Mouse (Mus musculus) heart, embryonic 16.5 days (tissue): ENCODE data around the gene Capn10. TPM values are rescaled to one million over a fixed set of nuclear protein-coding genes. Genes with fewer than 3 reads are reported as not detected.

Source experiments
- ATAC-seq: fragments of 200-750 bp; cut with Nextera tagmentation; replicated peaks from 2 replicates; pipeline ENCODE4 v1.8.0; 2017; ENCODE audit warnings: moderate number of reproducible peaks; ENCODE audit not compliant: insufficient read depth, low FRiP score; ENCODE audit errors: extremely low read depth
- H3K27ac ChIP-seq: fragments of 300-500 bp; sonication (generic); 2 replicates; pipeline ENCODE4 v1.5.1; 2014; ENCODE audit warnings: mild to moderate bottlenecking, low read length, control low read depth, moderate library complexity
- H3K27me3 ChIP-seq: fragments of 300-500 bp; sonication (generic); 2 replicates; pipeline ENCODE4 v1.6.1; 2014; ENCODE audit warnings: low read length, mixed read lengths; ENCODE audit not compliant: control insufficient read depth, insufficient read depth
- H3K36me3 ChIP-seq: fragments of 300-500 bp; sonication (generic); 2 replicates; pipeline ENCODE4 v1.6.1; 2014; ENCODE audit not compliant: control insufficient read depth, insufficient read depth
- H3K4me1 ChIP-seq: fragments of 300-500 bp; sonication (generic); 2 replicates; pipeline ENCODE4 v1.6.1; 2014; ENCODE audit warnings: low read length, mixed read lengths; ENCODE audit not compliant: control insufficient read depth, insufficient read depth
- H3K4me2 ChIP-seq: fragments of 300-500 bp; sonication (generic); 2 replicates; pipeline ENCODE4 v1.6.1; 2014; ENCODE audit warnings: low read depth, mild to moderate bottlenecking, control low read depth, low read length
- H3K4me3 ChIP-seq: fragments of 300-500 bp; sonication (generic); 2 replicates; pipeline ENCODE4 v1.5.1; 2014; ENCODE audit warnings: mild to moderate bottlenecking, control low read depth, low read length
- H3K9ac ChIP-seq: fragments of 300-500 bp; sonication (generic); 2 replicates; pipeline ENCODE4 v1.6.1; 2014; ENCODE audit warnings: low read length, control low read depth
- H3K9me3 ChIP-seq: fragments of 300-500 bp; sonication (generic); replicated peaks from 2 replicates; pipeline ENCODE4 v1.6.1; 2016; ENCODE audit warnings: low read length; ENCODE audit not compliant: control insufficient read depth
- WGBS: fragments of 180-500 bp; shearing (Covaris S2); extraction: QIAGEN DNeasy Blood & Tissue Kit; methylation state at CpG from one replicate; pipeline ENCODE4 v1.1.7; 2014; 5-methylcytosine and 5-hydroxymethylcytosine counted together
- polyA plus RNA-seq: library from polyadenylated mRNA; unstranded; fragments of >200 nt; fragmentation: Nextera tagmentation; extraction: Ambion mirVana; gene quantifications from 2 replicates; pipeline ENCODE4 v1.2.1, GENCODE M21; 2015

Capn10 gene
- 26.9 and 27.1 TPM in 2 replicates for polyA plus RNA-seq

DNA sequence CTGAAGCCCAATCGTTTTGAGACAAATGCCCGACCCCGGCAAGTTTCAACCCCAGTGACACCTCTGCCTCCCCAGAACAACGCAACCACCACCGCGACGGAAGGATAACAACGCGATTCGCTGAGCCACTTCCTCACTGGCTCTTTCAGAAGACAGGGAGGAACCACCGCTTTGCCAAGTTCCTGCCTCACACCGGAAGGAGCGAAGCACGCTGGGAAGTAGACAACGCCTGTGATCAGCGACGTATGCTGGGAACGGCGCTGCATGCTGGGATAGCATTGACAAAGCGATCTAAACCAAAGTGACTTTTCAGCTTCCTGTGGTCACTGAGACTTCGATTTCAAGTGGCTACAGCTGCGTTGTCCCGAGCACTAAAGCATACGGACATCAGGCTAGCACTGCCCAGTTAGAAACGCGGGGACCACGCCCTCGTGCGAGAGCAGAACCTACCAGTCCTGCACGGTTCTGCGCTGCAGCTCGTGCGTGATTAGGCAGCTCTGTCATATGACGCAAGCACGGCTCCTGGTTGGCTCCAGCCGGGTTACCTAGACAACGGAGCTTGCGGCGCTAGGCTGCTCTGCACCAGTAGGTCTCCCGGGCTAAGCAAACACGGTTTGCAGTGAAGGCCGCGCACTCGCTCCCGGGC lies at the start of gene Capn10:
Capn10 (plus strand) TSS at position 195 of the 646 bp plus-strand sequence.
- WGBS, result under 1% methylated on average over 45 of the region's 45 CpGs

GRCm38 (mm10) chr1:92888901-92889655 lies 45.1 kb upstream of the Capn10 start:
- no peak overlapping the region for H3K9ac ChIP-seq
- ATAC-seq, result no peak
- H3K9me3 ChIP-seq, result no peaks in the 10 kb centered on the region
- no peak overlapping the region for H3K27ac ChIP-seq
- H3K4me3 ChIP-seq, result no peak overlapping the region
- H3K36me3 ChIP-seq, result no peaks in the 10 kb centered on the region
- WGBS, result 63% methylated on average over 7 of the region's 7 CpGs
- no peaks in the 10 kb centered on the region for H3K4me1 ChIP-seq
- H3K4me2 ChIP-seq, result no peak overlapping the region
- no peaks in the 10 kb centered on the region for H3K27me3 ChIP-seq

More for the DNA sequence above, at the start of gene Capn10:
- H3K4me1 ChIP-seq, result peaks cover 21% of the 10 kb centered on the region
- peaks cover 13% of the 10 kb centered on the region for H3K36me3 ChIP-seq
- peak within 1 kb of the TSS; percentile 99 for H3K27ac ChIP-seq
- ATAC-seq, result peak; percentile 99
- peak within 1 kb of the TSS; percentile 93 for H3K4me3 ChIP-seq
- H3K9ac ChIP-seq, result peak within 1 kb of the TSS; percentile 86
- peak within 1 kb of the TSS; percentile 94 for H3K4me2 ChIP-seq
- H3K27me3 ChIP-seq, result no peaks in the 10 kb centered on the region
- H3K9me3 ChIP-seq, result peaks cover 7% of the 10 kb centered on the region; the same call in 1 of the 2 replicates

- Histone ChIP-seq H3K27ac (no peak overlapping the region), H3K9me3 (no peaks in the 10 kb centered on the region), H3K4me1 (no peaks in the 10 kb centered on the region), H3K27me3 (no peaks in the 10 kb centered on the region; the same call in 1 of the 2 replicates), H3K4me3 (no peak overlapping the region), H3K4me2 (no peak overlapping the region), H3K9ac (no peak overlapping the region), H3K36me3 (no peaks in the 10 kb centered on the region)
- WGBS, result 59% methylated on average over 3 of the region's 3 CpGs
- no peak for ATAC-seq
Measured at GRCm38 (mm10) chr1:92892791-92893190, 41.4 kb upstream of the Capn10 start.

GRCm38 (mm10) chr1:92893896-92894295 lies 40.3 kb upstream of the Capn10 start:
- Histone ChIP-seq H3K4me2 (no peak overlapping the region), H3K4me1 (no peaks in the 10 kb centered on the region), H3K27ac (no peak overlapping the region), H3K9ac (no peak overlapping the region), H3K36me3 (no peaks in the 10 kb centered on the region), H3K9me3 (no peaks in the 10 kb centered on the region), H3K27me3 (no peaks in the 10 kb centered on the region; the same call in 1 of the 2 replicates), H3K4me3 (no peak overlapping the region)
- 61% methylated on average over 3 of the region's 3 CpGs for WGBS
- ATAC-seq, result no peak

- peak; percentile 63 for ATAC-seq
- no peaks in the 10 kb centered on the region for H3K36me3 ChIP-seq
- H3K4me3 ChIP-seq, result no peak overlapping the region
- H3K4me2 ChIP-seq, result no peak overlapping the region
- H3K9ac ChIP-seq, result no peak overlapping the region
- no peak overlapping the region for H3K27ac ChIP-seq
- 15% methylated on average over 3 of the region's 3 CpGs for WGBS
- no peaks in the 10 kb centered on the region for H3K9me3 ChIP-seq
- H3K4me1 ChIP-seq, result no peaks in the 10 kb centered on the region
- H3K27me3 ChIP-seq, result peaks cover 4% of the 10 kb centered on the region
Measured at GRCm38 (mm10) chr1:92895089-92895488, 39.1 kb upstream of the Capn10 start.

DNA sequence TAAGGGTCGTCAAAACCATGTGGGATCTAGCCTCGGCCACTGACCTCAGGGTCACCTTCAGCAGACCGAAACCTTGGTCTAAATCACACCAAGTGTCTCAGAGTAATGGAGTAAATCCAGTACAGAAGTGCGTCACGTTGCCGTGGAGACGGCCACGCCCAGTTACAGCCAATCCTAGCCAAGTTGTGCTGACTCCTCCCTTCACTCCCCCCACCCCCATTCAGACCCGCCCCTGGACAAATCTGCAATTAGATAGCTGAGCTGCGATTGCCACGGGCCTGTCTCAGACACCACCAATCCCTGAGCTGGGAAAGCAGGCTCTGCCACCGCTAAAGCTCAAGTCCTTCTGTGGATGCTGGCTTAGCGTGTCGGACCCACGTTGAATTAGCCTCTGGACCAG lies 31.4 kb upstream of the Capn10 start, which contains the start of gene Ankmy1:
Ankmy1 (minus strand) TSS at position 121 of the 400 bp plus-strand sequence.
- Histone ChIP-seq H3K4me1 (peaks cover 7% of the 10 kb centered on the region), H3K4me3 (peak within 1 kb of the TSS; percentile 9; the same call in 1 of the 2 replicates), H3K4me2 (peak within 1 kb of the TSS; percentile 55), H3K27ac (no peak within 1 kb of the TSS), H3K9ac (no peak within 1 kb of the TSS), H3K9me3 (no peaks in the 10 kb centered on the region), H3K36me3 (no peaks in the 10 kb centered on the region), H3K27me3 (peaks cover 6% of the 10 kb centered on the region)
- 4% methylated on average over 15 of the region's 15 CpGs for WGBS
- no peak for ATAC-seq

DNA sequence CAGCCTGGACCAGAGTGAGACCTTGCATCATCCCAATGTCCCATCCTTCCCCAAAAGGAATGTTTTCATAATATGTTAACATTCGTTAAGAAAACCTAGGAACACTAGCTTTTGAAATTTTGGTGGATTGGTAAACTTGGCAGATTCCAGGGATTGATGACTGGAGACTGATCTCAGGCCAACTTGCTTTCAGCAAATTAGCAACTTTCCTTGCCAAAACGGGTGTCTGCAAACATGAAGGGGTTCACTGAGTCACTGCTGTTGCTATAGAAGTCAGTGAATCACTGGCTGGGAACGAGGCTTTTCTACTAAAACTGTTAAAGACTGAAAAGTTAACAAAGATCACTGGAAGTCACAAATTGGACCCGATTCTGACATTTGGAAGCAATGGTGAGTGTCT lies 30.5 kb upstream of the Capn10 start:
- H3K4me1 ChIP-seq, result peaks cover 10% of the 10 kb centered on the region
- no peak overlapping the region for H3K27ac ChIP-seq
- no peaks in the 10 kb centered on the region for H3K36me3 ChIP-seq
- 66% methylated on average over 4 of the region's 4 CpGs for WGBS
- no peak overlapping the region for H3K4me3 ChIP-seq
- no peaks in the 10 kb centered on the region for H3K9me3 ChIP-seq
- H3K27me3 ChIP-seq, result peaks cover 6% of the 10 kb centered on the region
- no peak overlapping the region for H3K9ac ChIP-seq
- ATAC-seq, result no peak
- no peak overlapping the region for H3K4me2 ChIP-seq

- peaks cover 20% of the 10 kb centered on the region for H3K4me1 ChIP-seq
- no peaks in the 10 kb centered on the region; the same call in none of the 2 replicates for H3K27me3 ChIP-seq
- H3K9ac ChIP-seq, result no peak overlapping the region
- H3K36me3 ChIP-seq, result no peaks in the 10 kb centered on the region
- no peak overlapping the region for H3K4me3 ChIP-seq
- H3K4me2 ChIP-seq, result no peak overlapping the region
- no peaks in the 10 kb centered on the region for H3K9me3 ChIP-seq
- no peak for ATAC-seq
- WGBS, result 90% methylated on average over 2 of the region's 2 CpGs
- H3K27ac ChIP-seq, result no peak overlapping the region
Measured at GRCm38 (mm10) chr1:92905703-92906310, 28.4 kb upstream of the Capn10 start.
